Mouse (Mus musculus): ENCODE measurements at regions not wholly inside any gene's neighbourhood (a gene's known extent, or its start where the extent isn't known, plus 50 kb on each side); places are given as distances from the start of the nearest gene placed in this dataset.

DNA sequence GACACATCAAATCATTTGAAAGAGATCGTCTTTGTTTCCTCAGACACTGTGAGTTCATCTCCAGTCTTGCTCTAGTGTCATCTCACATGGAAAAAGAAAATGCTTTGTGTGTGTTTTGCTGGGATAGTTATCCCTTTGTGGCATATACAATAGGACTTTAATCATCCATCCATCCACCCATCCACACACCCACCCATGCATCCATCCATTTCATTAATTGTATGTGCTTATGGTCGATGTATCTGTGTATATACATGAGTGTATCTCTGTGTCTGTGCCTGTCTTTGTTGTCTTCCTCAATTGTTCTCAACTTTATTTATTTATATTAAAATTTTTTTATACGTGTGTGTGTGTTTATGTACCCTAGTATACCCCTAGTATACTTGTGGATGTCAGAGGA is 355.3 kb upstream of the Fam98a start:
- CTCF ChIA-PET = no interaction called here
- POLR2A ChIA-PET = no interaction called here

DNA sequence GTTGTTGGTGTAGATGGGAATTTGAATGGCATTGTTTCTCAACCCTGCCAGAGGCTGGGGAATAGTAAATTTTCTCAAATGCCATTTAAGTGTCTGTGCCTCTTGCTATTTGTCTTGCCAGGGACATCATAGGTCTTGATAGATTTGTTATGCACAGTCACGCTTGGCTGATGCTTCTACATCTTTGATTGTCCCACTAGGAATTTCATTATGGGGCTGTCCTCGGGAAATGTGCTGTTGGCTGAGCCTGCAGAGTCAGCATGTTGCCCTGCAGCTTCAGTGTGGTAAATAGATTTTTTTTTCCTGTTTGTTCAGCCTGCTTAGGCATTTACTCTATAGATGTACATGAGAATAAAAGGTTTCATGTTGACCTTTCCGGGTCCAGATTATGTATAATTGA is 354.9 kb upstream of the Fam98a start:
- ChIA-PET POLR2A (interaction anchor here in 1 of 4 experiments (1.3 kb wide), 1 partner anchor 11 kb away, joined by 4 read pairs; no protein-coding TSS in a partner anchor), CTCF (no interaction called here)

DNA sequence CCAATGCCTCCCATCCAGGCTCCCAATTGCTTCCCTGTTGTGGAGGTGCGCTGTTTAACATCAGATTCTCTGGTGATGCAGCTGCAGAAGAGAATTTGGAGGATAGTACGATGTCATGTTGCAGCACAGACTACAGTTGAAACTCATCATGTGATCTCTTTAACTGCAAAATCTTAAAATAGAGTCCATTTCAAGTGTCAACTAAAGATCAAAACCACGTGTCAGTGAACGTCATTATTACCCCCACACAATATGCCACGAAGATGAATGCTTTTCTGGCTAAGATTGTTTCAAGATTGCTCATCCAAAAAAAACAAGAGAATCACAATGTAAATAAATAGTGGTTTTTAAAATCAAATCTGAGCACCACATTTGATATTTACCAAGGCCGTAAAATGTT is 343.7 kb upstream of the Fam98a start:
- ChIA-PET POLR2A (interaction anchor here in 1 of 4 experiments (1.5 kb wide), 1 partner anchor 11 kb away, joined by 4 read pairs; no protein-coding TSS in a partner anchor), CTCF (interaction anchor here in 1 of 4 experiments (0.6 kb wide), 1 partner anchor 366 kb away, joined by 3 read pairs; no protein-coding TSS in a partner anchor)

DNA sequence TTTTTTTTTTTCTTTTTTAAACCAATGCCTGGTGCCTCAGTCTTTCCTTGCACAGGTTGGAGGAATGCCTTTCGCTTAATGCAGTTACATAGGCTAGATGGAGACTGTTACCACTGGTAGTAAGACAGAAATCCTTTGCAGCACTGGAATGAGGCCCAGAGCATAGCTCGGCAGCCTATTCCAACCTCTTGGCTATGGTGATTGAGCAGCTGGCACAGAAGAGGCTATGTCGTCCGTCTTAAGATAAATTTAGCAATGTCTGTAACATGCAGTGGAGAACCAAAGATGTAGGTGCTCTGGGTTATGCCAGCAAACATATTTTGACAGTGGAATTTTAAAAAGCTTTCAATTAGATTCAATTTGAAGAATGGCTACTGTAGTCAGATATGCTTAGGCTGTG is 343.2 kb upstream of the Fam98a start:
- POLR2A ChIA-PET = no interaction called here
- CTCF ChIA-PET = no interaction called here

DNA sequence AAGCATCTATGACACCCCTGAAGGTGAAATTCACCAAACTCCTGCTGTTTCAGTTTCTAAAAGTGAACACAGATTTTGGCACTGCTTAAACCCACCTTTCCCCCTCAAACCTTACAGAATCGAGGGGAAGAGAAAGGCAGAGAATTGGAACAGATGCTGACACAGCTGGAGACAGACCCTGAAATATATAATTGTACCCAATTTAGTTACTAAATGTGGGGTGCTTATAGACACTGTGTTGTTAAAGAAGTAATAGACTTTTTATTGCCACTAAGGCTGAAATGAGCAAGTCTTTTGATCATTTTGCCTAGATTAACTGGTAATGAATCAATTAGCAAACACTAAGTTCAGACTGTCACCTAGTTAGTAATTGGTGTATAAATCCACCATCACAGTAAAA is 341.8 kb upstream of the Fam98a start:
- POLR2A ChIA-PET = no interaction called here
- CTCF ChIA-PET = no interaction called here

DNA sequence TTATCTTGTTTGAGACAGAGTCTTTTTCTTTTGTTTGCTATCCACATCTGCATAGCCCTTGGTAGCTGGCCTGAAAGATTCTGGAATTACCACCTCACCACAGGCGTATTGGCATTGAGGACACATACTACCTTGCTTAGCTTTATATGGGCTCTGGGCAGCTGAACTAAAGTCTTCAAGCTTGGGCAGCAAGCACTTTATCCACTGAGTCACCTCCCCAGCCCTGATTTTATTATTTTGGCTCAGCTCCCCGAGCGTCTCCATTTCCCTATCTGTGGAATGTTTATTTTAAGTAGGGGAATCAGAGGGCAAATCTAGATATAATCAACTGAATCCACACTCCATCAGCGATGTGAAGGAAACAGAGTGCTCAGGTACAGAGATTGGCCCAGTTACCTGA is 340.4 kb upstream of the Fam98a start:
- CTCF ChIA-PET = no interaction called here
- POLR2A ChIA-PET = no interaction called here

DNA sequence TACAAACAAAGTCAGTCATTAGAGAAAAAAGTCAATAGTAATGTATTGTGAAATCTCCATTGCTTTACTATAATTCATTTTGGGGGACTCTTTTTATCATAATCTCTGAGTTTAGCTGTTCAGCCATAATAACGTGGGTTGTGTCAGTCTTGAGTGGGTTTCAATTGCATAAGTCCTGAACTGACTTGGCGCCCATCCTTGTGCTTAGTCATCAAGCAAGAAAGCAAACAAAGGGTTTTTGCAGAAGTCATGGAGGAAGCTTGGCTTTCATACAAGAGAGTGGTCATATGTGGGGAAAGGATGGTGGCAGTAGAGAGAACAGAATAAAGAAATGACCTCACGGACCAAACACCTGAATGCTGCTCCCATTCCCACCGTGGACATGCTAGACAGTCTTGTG is 339.8 kb upstream of the Fam98a start:
- CTCF ChIA-PET = no interaction called here

DNA sequence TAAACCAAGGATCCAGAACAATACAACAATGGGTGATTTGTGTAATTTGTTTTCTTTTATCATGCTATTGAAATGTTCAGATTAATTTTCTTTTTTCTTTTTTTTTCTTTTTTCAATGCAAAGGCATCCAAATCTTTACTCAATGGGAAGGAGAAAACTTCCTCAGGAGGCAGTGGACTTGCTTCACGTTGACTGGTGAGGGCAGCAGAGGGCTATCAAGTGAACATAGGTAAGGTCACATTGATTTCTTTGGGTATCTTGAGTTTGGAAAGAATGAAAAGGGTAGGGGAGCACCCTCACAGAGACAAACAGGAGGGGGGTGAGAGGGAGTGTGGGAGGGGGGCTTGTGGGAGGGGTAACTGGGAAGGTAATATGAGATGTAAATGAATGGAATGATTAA is 326.1 kb upstream of the Fam98a start:
- CTCF ChIA-PET = no interaction called here
- POLR2A ChIA-PET = no interaction called here

More for the DNA sequence above, 339.8 kb upstream of the Fam98a start:
- POLR2A ChIA-PET = no interaction called here

DNA sequence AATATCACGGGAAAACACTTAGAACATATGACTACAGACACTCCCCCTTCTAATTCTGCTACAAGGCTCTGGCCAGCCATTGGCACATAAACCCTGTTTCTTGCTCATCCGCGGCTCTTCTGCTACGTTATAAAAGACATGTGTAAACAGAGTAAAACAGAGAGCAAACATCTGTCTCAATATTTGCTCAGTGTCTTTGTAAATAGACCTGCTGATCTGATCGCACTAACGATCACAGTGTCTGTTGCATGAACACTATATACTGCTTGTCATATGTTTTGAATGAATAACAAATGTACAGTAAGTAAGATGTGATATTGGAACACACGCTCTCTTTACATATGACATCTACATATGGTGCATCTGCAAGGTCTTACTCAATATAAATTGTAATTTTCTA is 325.1 kb upstream of the Fam98a start:
- POLR2A ChIA-PET = no interaction called here
- CTCF ChIA-PET = no interaction called here

DNA sequence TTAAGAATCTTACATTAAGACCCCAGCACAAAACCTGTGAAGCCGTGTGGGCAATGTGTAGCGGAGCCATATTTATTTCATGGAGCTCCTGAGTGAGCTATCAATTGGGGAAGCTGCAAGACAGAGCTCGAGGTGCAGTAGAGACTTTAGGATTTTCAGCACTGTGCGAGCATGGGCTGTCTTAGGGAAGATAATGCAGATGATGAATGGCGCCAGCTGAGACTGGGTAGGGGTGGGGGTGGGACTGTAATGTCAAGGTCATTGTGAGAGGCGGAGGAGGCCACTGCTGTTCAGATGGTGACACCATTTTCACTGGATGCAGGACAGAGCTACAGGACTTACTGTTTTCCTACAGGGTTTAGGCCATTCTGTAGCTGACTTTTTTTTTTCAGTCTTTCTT is 322.8 kb upstream of the Fam98a start:
- CTCF ChIA-PET = no interaction called here
- POLR2A ChIA-PET = no interaction called here

DNA sequence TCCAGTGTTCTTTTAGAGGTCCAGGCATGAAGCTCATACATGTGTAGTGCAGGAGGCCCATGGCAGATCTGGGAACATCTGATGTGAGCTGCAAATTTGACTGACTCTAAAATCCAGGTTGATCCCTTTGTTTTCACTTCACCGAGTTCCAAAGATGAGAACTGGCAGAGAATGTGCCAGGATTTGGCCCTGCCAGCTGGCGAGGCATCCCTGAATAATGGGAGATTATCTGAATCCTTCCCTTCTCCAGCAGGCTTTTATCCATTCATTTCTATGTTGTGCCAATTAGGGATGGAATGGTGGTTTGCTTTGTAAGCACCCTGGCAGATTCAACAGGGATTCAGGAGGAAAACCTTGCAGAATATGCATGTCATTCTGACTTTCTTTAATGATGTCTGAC is 318.7 kb upstream of the Fam98a start:
- CTCF ChIA-PET = no interaction called here
- POLR2A ChIA-PET = no interaction called here

DNA sequence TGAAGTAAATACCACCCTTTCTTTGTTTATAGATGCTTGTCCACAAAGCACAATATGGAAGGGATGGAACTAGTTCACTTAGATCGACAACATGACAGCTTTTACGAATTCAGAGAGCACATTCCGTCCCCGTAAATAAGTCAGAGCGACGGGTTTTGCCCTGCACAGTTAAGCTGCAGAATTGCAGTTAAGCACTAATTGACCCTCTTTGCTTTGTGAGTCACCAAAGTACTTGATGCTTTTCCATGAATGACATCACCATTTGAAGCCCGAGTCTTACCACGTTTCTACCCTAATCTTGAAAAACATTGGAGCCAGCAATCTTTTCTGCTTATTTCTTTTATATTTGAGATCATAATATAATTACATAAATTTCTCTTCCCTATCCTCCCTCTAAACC is 305.3 kb upstream of the Fam98a start:
- CTCF ChIA-PET = no interaction called here

DNA sequence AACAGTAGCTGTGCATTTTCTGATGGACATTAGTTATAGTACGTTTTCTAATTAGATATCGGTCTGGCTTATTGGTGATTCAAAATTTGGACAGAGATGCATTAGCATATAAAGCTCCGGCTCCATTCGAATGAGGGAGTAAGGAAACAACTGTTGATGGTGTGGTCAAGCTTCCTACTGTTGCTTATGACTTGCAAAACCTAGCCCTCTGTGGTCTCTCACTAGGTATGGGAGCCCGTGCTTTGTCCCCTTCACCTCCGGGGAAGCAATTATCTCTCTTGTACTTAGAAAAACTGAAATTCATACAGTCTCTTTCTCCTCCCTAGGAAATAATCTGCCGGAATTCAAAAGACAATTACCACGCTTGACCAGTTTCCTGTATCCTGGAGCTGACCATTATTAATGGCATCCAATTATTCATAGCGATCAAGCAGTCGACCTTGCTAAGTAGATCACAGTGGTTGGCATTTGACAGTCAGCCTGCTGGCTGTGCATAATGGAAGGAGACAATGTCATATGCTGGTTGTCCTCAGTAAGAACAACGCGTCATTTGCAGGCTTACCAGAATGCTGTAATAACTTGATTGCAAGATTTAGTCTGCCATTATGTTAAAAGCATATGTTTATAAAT is 264.4 kb upstream of the Fam98a start:
- POLR2A ChIA-PET = interaction anchor here in 1 of 4 experiments (0.8 kb wide), 1 partner anchor 1138 kb away, joined by 8 read pairs; no protein-coding TSS in a partner anchor
- CTCF ChIA-PET = no interaction called here

More for the DNA sequence above, 305.3 kb upstream of the Fam98a start:
- POLR2A ChIA-PET = no interaction called here

DNA sequence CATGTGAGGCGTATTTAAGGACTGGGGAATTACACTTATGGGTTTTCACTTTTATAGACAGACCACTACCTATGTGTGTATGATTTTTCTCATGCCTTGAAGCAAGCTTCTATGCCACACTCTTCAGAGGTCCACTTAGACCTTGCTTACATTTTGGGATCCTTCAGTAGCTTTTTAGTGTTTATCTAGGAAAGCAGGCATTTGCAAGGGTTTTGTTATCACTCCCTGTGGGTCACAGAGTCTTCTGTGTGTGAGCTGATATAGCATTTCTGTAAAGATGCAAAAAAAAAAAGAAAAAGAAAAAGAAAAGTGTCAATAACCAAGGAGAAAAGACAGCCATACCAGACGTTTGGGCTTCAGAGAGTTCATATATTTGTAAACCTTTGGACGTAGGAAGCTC is 260.4 kb upstream of the Fam98a start:
- CTCF ChIA-PET = no interaction called here

DNA sequence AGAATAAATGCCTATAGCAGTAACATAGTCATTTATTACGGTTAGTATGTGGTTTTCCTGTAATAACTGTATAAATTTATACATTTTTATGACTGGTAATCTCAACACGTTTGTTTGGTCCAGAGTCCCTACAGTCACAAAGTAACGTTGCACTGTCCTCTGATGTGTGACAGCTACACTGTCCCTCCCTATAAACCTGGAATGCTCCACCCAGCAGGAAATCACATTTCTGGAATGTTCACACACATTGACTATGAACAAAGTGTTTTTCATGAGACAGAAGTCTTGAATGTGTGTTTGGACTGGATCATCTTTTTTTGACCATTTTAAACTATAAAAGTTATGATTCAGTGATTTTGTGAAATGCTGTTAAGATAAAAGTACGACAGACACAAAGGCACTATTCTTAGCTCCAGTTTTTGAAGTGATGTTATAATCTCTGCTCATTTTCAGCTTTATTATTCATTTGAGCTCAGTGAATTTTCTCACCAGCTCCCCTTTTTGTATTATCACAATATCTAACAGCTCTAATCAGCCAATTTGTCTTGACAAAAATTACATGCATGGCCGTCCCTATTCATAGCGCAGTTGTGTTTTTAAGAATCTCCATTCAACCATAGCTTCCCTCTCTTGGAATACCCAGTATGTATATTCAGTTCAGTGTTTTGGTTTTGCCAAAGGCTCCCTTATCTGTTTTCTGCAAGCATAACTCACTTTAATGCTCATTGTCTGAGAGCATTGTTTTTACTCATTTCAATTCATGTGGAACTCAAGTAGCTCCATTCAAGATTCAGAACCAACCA is 257.0 kb upstream of the Fam98a start:
- POLR2A ChIA-PET = no interaction called here

More for the DNA sequence above, 260.4 kb upstream of the Fam98a start:
- POLR2A ChIA-PET = interaction anchor here in 1 of 4 experiments (1.2 kb wide), 1 partner anchor 148 kb away, joined by 3 read pairs; no protein-coding TSS in a partner anchor

DNA sequence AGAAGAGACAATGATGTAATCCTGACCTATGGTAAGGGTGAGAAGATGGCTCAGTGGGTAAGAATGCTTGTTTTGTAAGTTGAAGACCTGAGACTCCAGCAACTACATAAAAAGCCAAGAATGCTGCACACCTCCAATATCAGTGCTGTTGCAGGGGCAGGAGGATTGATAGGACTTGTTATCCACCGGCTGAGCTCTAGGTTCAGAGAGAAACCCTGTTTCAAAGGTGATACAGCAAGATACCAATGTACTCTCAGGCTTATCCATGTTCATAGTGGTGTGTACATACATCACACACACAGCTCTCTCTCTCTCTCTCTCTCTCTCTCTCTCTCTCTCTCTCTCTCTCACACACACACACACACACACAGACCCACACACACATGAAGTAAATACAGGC is 256.3 kb upstream of the Fam98a start:
- POLR2A ChIA-PET = no interaction called here

More for the DNA sequence above, 257.0 kb upstream of the Fam98a start:
- CTCF ChIA-PET = no interaction called here

DNA sequence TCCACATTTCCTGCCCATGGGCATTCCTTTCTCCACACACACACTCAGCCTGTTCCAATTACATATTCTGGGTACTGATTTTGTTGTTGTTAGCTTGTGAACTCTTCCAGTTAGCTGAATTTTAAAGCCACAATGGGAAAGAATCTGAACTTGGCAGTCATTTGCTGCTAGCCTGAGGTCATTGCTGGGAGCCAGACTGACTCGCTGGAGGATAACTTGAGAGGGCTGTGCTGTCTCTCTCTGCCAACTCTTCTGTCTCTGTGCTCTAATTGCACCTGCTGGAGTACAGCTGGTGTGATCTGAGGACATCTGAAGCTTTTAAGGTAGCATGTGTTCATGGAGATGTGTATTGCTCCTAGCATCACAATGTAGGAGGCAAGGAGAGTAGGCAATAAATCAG is 252.6 kb upstream of the Fam98a start:
- POLR2A ChIA-PET = no interaction called here
- CTCF ChIA-PET = no interaction called here

More for the DNA sequence above, 256.3 kb upstream of the Fam98a start:
- CTCF ChIA-PET = no interaction called here

DNA sequence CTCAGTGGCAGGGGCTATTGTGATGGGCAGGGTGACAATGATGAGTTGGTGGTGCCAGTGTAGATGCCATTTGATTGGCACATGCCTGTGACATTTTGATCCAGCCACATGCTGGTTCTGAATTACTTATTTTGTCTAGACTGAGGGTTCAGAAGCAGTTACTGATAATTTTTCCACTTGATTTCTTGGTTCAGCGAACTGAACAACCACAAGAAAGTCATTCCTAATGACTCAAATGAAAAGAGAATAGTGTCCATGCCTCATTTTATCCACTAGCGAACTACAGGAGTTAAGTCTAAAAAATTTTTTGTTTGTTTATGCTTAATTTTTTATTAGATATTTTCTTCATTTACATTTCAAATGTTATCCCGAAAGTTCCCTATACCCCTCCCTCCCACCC is 244.6 kb upstream of the Fam98a start:
- CTCF ChIA-PET = no interaction called here
- POLR2A ChIA-PET = no interaction called here

DNA sequence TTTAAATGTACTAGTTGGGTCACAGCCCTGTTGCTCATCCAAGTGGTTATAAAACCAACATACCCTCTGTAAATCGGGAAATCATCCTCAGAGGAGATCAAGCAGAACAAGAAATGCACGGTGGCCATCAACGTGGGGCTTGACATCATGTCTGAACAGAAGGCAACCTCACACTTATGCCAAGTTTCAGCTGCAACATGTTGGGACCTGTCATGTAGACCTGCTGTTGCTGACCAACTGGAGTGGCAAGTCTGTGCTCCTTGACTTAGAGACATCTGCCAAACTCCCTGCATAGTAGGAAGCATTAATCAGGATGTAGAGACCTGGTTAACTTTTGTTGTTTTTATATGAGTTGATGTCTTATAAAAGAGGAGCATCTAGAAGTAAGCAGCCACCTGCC is 244.0 kb upstream of the Fam98a start:
- POLR2A ChIA-PET = no interaction called here
- CTCF ChIA-PET = no interaction called here

DNA sequence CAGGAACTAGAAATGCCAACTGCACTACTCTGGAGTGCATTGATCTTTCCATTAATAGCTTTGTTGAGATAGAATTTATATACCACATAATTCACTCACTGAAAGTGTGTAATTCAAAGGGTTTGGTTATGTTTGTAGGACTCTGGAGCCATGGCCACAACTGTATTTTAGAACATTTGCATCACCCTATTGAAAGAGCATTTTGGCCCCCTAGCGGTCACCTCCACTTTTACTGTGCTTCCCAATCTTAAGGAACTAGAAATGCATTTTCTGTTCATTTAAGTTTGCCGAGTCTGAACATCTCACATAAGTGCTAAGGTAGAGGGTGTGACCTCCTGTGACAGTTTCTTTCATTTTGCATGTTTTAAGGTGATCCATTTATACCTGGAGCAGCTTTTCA is 228.0 kb upstream of the Fam98a start:
- POLR2A ChIA-PET = no interaction called here
- CTCF ChIA-PET = no interaction called here

DNA sequence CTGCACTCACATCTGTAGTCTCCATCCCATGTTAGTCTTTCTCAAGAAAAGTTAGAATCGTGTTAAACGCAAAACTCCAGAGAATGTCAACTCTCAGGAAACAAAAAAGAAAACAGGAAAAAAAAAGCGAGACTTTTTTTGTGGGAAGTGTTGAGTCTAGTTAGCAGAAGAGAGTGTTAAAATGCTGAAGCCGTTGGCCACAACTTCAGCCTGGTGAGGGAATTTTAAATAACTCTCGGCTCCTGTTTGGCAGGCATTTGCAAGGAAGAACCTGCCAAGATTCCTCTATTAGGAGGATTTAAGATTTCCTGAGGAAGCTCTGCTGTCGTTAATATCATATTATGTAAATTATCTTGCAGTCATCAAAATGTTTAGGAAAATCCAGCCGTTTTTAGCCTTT is 224.9 kb upstream of the Fam98a start:
- POLR2A ChIA-PET = no interaction called here
- CTCF ChIA-PET = no interaction called here

DNA sequence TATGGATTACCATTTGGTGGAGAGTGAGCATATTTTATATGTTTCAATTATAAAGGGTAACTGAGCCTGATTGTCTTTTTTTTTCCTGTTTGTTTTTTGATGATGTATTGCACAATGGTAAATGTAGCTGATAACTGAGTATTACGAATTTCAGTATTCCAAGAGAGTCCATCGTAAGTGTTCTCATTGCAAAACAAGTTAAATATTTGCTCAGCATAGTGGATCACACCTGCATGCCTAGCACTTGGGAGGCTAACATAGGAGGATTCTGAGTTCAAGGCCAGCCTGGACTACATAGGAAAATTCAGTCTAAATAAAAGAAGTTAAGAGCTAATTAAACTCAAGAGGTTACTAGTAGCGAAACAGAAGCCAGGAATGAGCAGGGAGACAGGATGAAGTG is 223.8 kb upstream of the Fam98a start:
- ChIA-PET CTCF (no interaction called here), POLR2A (no interaction called here)

All from embryonic stem cell, embryonic (primary cell).